Mouse (Mus musculus): ENCODE data around the gene Fndc3b.

DNA sequence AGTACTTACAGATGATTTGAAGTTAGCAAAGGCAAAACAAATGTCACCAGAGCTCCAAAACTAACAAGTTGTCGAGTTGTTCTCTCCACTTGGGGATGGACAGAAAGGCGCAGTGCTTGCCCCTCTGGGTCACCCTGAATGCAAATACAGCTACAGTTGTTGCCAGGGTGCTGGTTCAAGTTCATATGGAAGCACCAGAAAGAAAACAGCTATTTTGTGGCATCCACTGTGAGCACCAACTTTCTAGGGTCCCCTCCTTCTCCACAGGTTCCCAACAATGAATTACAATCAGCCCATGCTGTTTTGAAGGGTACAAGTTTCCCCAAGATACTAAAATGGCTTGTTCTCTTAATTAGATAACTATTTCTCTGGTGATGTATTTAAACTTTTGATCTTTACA, 8.0 kb downstream of the Fndc3b start:
- TF ChIP-seq CTCF (IDR thresholded peaks at IDR 0.05; ENCODE audit: low read depth): no peak
- TF ChIP-seq EP300 (optimal IDR thresholded peaks at IDR 0.05): no peak
